Mouse (Mus musculus) CH12.LX (cell line): ENCODE data around the gene Fam185a. TPM values are rescaled to one million over a fixed set of nuclear protein-coding genes. Genes with fewer than 3 reads are reported as not detected.

Experiments used
- DNase-seq: peaks from one replicate; pipeline ENCODE4 v3.0.0-alpha.2; 2013; ENCODE audit errors: extremely low read depth
- H3K27ac ChIP-seq: 2 replicates; pipeline ENCODE4 v1.5.1; 2012; ENCODE audit warnings: low read depth, mild to moderate bottlenecking, control low read depth, moderate library complexity; ENCODE audit not compliant: insufficient read depth
- H3K27me3 ChIP-seq: replicated peaks from 2 replicates; pipeline ENCODE3; 2012; ENCODE audit warnings: inconsistent platforms
- H3K36me3 ChIP-seq, 2 experiments: replicated peaks in 1 of 2; 2 replicates each; pipeline versions ENCODE3 to v1.6.1; 2012; ENCODE audit warnings: inconsistent platforms in 1 of 2, low read length in 1 of 2, mild to moderate bottlenecking in 1 of 2, mixed read lengths in 1 of 2, moderate library complexity in 1 of 2; ENCODE audit not compliant: control insufficient read depth in 1 of 2, insufficient read depth in 1 of 2
- H3K4me1 ChIP-seq, 2 experiments: 2 replicates each; pipeline ENCODE4 v1.6.1; 2012; ENCODE audit warnings: inconsistent platforms in 1 of 2, moderate library complexity in 1 of 2; ENCODE audit not compliant: insufficient read depth in 2 of 2, control insufficient read depth in 1 of 2
- H3K4me2 ChIP-seq: 2 replicates; pipeline ENCODE4 v1.6.1; 2012; ENCODE audit warnings: low read depth, mild to moderate bottlenecking, control low read depth; ENCODE audit not compliant: poor library complexity, insufficient read depth, severe bottlenecking
- H3K4me3 ChIP-seq, 3 experiments: fragments of 150-350 bp in 1 of 3; sonication (generic) in 1 of 3; replicated peaks in 1 of 3; 2 replicates each; pipeline versions ENCODE3 to v1.5.1; 2011 to 2012; ENCODE audit warnings: low read depth in 2 of 3, low read length in 2 of 3, mild to moderate bottlenecking in 2 of 3, moderate library complexity in 2 of 3, control low read depth in 1 of 3, improper control_type of control experiment in 1 of 3, inconsistent platforms in 1 of 3, mixed read lengths in 1 of 3; ENCODE audit not compliant: poor library complexity in 1 of 3
- H3K79me2 ChIP-seq: replicated peaks from 2 replicates; pipeline ENCODE4 v1.6.1; 2012; ENCODE audit warnings: mild to moderate bottlenecking, moderate library complexity; ENCODE audit not compliant: control insufficient read depth, poor library complexity, insufficient read depth, severe bottlenecking; ENCODE audit errors: extremely low read depth
- H3K9ac ChIP-seq: 2 replicates; pipeline ENCODE4 v1.6.1; 2012; ENCODE audit warnings: low read depth, mild to moderate bottlenecking, control low read depth, moderate library complexity; ENCODE audit not compliant: insufficient read depth
- H3K9me3 ChIP-seq: replicated peaks from 2 replicates; pipeline ENCODE3; 2012; ENCODE audit warnings: low read length, inconsistent platforms, mixed read lengths
- BHLHE40 ChIP-seq: IDR thresholded peaks from 2 replicates; pipeline ENCODE4 v1.6.1; 2011; ENCODE audit warnings: mild to moderate bottlenecking, low read depth, low read length, improper control_type of control experiment
- CTCF ChIP-seq, 2 experiments: IDR thresholded peaks in 1 of 2; conservative IDR thresholded peaks in 1 of 2; 2 replicates each; pipeline ENCODE4 v1.5.1; 2011 to 2012; ENCODE audit warnings: low read depth in 2 of 2, low read length in 2 of 2, improper control_type of control experiment in 1 of 2, inconsistent platforms in 1 of 2, mild to moderate bottlenecking in 1 of 2, moderate library complexity in 1 of 2
- EP300 ChIP-seq: IDR thresholded peaks from 2 replicates; pipeline ENCODE4 v1.6.1; 2011; ENCODE audit warnings: low read length, improper control_type of control experiment
- ETS1 ChIP-seq: conservative IDR thresholded peaks from 2 replicates; pipeline ENCODE4 v1.6.1; 2012; ENCODE audit warnings: low read depth, mild to moderate bottlenecking, inconsistent platforms, low read length, improper control_type of control experiment, moderate library complexity
- GABPA ChIP-seq: IDR thresholded peaks from 2 replicates; pipeline ENCODE4 v1.6.1; 2012; ENCODE audit warnings: low read depth, low read length, improper control_type of control experiment, inconsistent platforms; ENCODE audit not compliant: insufficient replicate concordance
- JUN ChIP-seq: IDR thresholded peaks from 2 replicates; pipeline ENCODE4 v1.6.1; 2011; ENCODE audit warnings: low read depth, mild to moderate bottlenecking, low read length, improper control_type of control experiment, moderate library complexity; ENCODE audit not compliant: insufficient read depth
- MAFK ChIP-seq: IDR thresholded peaks from 2 replicates; pipeline ENCODE4 v1.6.1; 2011; ENCODE audit warnings: low read length, improper control_type of control experiment; ENCODE audit not compliant: insufficient replicate concordance
- MAX ChIP-seq: IDR thresholded peaks from 2 replicates; pipeline ENCODE4 v1.6.1; 2011; ENCODE audit warnings: low read length, improper control_type of control experiment
- MAZ ChIP-seq: IDR thresholded peaks from 2 replicates; pipeline ENCODE4 v1.6.1; 2012; ENCODE audit warnings: low read depth, mild to moderate bottlenecking, inconsistent platforms, low read length, improper control_type of control experiment, moderate library complexity
- MEF2A ChIP-seq: IDR thresholded peaks from 2 replicates; pipeline ENCODE4 v1.6.1; 2014; ENCODE audit warnings: low read depth, mild to moderate bottlenecking, inconsistent platforms, low read length, improper control_type of control experiment, borderline replicate concordance
- MXI1 ChIP-seq: IDR thresholded peaks from 2 replicates; pipeline ENCODE4 v1.6.1; 2011; ENCODE audit warnings: mild to moderate bottlenecking, low read depth, low read length, improper control_type of control experiment
- MYC ChIP-seq: IDR thresholded peaks from 2 replicates; pipeline ENCODE4 v1.6.1; 2011; ENCODE audit warnings: low read depth, mild to moderate bottlenecking, improper control_type of control experiment, low read length
- PAX5 ChIP-seq: IDR thresholded peaks from 2 replicates; pipeline ENCODE4 v1.6.1; 2012; ENCODE audit warnings: low read length, inconsistent platforms, mixed read lengths
- POLR2A ChIP-seq: IDR thresholded peaks from 2 replicates; pipeline ENCODE4 v1.6.1; 2011; ENCODE audit warnings: low read depth, mild to moderate bottlenecking, improper control_type of control experiment, low read length
- RAD21 ChIP-seq: IDR thresholded peaks from 2 replicates; pipeline ENCODE4 v1.6.1; 2011; ENCODE audit warnings: low read depth, mild to moderate bottlenecking, low read length, improper control_type of control experiment, moderate library complexity
- SIN3A ChIP-seq: IDR thresholded peaks from 2 replicates; pipeline ENCODE4 v1.6.1; 2012; ENCODE audit warnings: low read length, improper control_type of control experiment, inconsistent platforms
- SMC3 ChIP-seq: IDR thresholded peaks from 2 replicates; pipeline ENCODE4 v1.6.1; 2011; ENCODE audit warnings: low read depth, low read length, improper control_type of control experiment
- TBP ChIP-seq: conservative IDR thresholded peaks from 2 replicates; pipeline ENCODE4 v1.6.1; 2011; ENCODE audit warnings: low read depth, low read length, improper control_type of control experiment
- TCF12 ChIP-seq: IDR thresholded peaks from 2 replicates; pipeline ENCODE4 v1.6.1; 2014; ENCODE audit warnings: low read depth, mild to moderate bottlenecking, inconsistent platforms, low read length, improper control_type of control experiment
- USF1 ChIP-seq: IDR thresholded peaks from 2 replicates; pipeline ENCODE4 v1.6.1; 2014; ENCODE audit warnings: low read depth, mild to moderate bottlenecking, inconsistent platforms, low read length, improper control_type of control experiment
- ZC3H11A ChIP-seq: IDR thresholded peaks from 2 replicates; pipeline ENCODE4 v1.6.1; 2012; ENCODE audit warnings: low read depth, mild to moderate bottlenecking, inconsistent platforms, low read length, improper control_type of control experiment
- ZKSCAN1 ChIP-seq: IDR thresholded peaks from 2 replicates; pipeline ENCODE4 v1.6.1; 2012; ENCODE audit warnings: low read depth, inconsistent platforms, low read length, improper control_type of control experiment, borderline replicate concordance
- dilution Hi-C: fragments of 300-500 bp; cut with MboI; formaldehyde crosslinking; loops from 2 replicates; pipeline ENCODE4 v1.14.3; 2020; ENCODE audit warnings: low sequenced_read_pairs; ENCODE audit not compliant: extremely low pct_unique_long_range_greater_than_20kb, extremely low pct_ligation_motif_present
- in situ Hi-C: fragments of 300-500 bp; cut with MboI; formaldehyde crosslinking; loops from 3 replicates; pipeline ENCODE4 v1.14.3; 2019; ENCODE audit warnings: low sequenced_read_pairs, low pct_ligation_motif_present, low pct_unique_long_range_greater_than_20kb, mixed read lengths
- polyA plus RNA-seq: library from polyadenylated mRNA; unstranded; fragments of >175 nt; gene quantifications from 2 replicates; pipeline ENCODE4 v1.2.1, GENCODE M21; 2012; ENCODE audit warnings: low read depth; ENCODE audit not compliant: insufficient read length
- total RNA-seq, 2 experiments: library from RNA; depleted of rRNA; stranded (reverse); fragments of 300-350 nt in 1 of 2; fragments of >200 nt in 1 of 2; gene quantifications; 2 replicates each; pipeline ENCODE4 v1.2.3; 2012 to 2014

Gene Fam185a
- total and polyA plus RNA-seq, 3 experiments: 13.4 to 30.6 (median 16.1) TPM

DNA sequence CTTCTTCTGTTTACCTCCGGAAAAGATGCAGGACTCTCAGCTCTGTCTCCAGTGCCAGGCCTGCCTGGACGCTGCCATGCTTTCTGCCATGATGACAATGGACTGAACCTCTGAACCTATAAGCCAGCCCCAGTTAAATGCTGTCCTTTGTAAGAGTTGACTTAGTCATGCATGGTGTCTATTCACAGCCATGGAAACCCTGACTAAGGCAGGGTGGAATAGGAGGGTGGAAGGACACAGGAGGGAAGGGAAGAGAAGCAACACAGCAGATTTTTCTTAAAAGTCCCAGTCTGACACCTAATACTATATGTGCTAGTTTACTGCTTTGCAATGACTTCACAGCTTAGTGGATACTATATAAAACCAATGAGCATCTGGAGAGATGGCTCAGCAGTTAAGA lies 66.7 kb downstream of the Fam185a start:
- no peaks in the 10 kb centered on the region for H3K27me3 ChIP-seq
- dilution Hi-C loops (no loop called here), in situ Hi-C loops (no loop called here)
- H3K9me3 ChIP-seq: no peaks in the 10 kb centered on the region
- H3K36me3 ChIP-seq: no peaks in the 10 kb centered on the region
- H3K4me3 ChIP-seq: no peak overlapping the region
- no peak overlapping the region for H3K9ac ChIP-seq
- H3K27ac ChIP-seq: no peak overlapping the region
- DNase-seq: no peak
- TF ChIP-seq GABPA (no peak), SMC3 (no peak), SIN3A (no peak), MYC (no peak), EP300 (no peak), POLR2A (no peak), CTCF (conservative IDR thresholded peaks at IDR 0.05 in 1 of 2, IDR thresholded peaks at IDR 0.05 in 1 of 2; ENCODE audit: low read depth in 2 of 2, low read length in 2 of 2) (no peak), MXI1 (no peak), USF1 (no peak)
- TF ChIP-seq, all 38 proteins: peak for 0
- Histone ChIP-seq H3K4me2 (no peak overlapping the region), H3K4me1 (peaks cover 17 to 37% of the 10 kb centered on the region in 2 experiments; a peak in 3 of 4 replicates), H3K79me2 (no peaks in the 10 kb centered on the region)

DNA sequence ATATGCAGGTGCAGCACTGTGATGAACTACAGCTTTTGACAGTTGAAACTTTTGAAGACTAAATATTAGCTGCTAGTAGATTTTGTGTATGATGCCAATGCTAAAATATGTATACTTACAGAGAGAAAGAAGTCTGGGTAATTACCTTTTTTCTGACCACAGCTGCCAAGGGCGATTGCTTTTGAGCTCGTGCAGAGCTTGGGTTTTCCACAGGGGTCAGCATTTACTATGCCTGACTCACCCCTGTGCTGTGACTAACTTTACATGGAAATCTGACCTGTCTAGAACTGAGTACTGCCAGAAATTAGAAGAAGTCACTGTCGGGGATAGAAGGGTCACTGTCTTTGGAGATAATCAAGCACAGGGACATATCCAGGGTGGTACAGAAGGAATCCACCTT lies 67.5 kb downstream of the Fam185a start:
- TF ChIP-seq ZC3H11A: no peak
- TF ChIP-seq SMC3: peak; percentile 25
- TF ChIP-seq MEF2A: no peak
- TF ChIP-seq TBP: no peak
- no peak for TF ChIP-seq JUN
- peak; percentile 27 for TF ChIP-seq RAD21
- TF ChIP-seq GABPA: no peak
- peak; percentile 60; the same call in 1 of the 2 replicates for TF ChIP-seq ETS1
- no peak for TF ChIP-seq POLR2A
- TF ChIP-seq MAX: no peak
- peak in 1 of 2 experiments; percentile 45; a peak in 2 of 4 replicates for TF ChIP-seq CTCF (conservative IDR thresholded peaks at IDR 0.05 in 1 of 2, IDR thresholded peaks at IDR 0.05 in 1 of 2; ENCODE audit: low read depth in 2 of 2, low read length in 2 of 2)
- no peak for TF ChIP-seq TCF12
- peak; percentile 27; the same call in 1 of the 2 replicates for TF ChIP-seq MAFK
- TF ChIP-seq ZKSCAN1: no peak
- TF ChIP-seq BHLHE40: peak; percentile 81
- TF ChIP-seq EP300: no peak
- TF ChIP-seq MAZ: no peak
- no peak for TF ChIP-seq PAX5
- no peak for DNase-seq
- dilution Hi-C loops: no loop called here
- no peak overlapping the region for H3K4me3 ChIP-seq
- peaks cover 17 to 37% of the 10 kb centered on the region in 2 experiments; a peak in 3 of 4 replicates for H3K4me1 ChIP-seq
- no peak overlapping the region for H3K9ac ChIP-seq
- no peak overlapping the region; the same call in 1 of the 2 replicates for H3K27ac ChIP-seq
- no peak overlapping the region; the same call in 1 of the 2 replicates for H3K4me2 ChIP-seq
- H3K9me3 ChIP-seq: no peaks in the 10 kb centered on the region
- H3K79me2 ChIP-seq: no peaks in the 10 kb centered on the region
- H3K36me3 ChIP-seq: no peaks in the 10 kb centered on the region
- H3K27me3 ChIP-seq: no peaks in the 10 kb centered on the region
- in situ Hi-C loops: no loop called here
